Mouse (Mus musculus): ENCODE data around the gene Zyx. TPM values are rescaled to one million over a fixed set of nuclear protein-coding genes. Genes with fewer than 3 reads are reported as not detected.

Gene Zyx
- 105 and 140 TPM in 2 replicates for total RNA-seq (2021)
- long read RNA-seq, transcript Zyx-207 (10 exons, 2,605 nt) = major isoform, 8 of 53 reads
- long read RNA-seq, partial matches to known transcripts = 34 of 53 reads
- long read RNA-seq, other reads (novel, unspliced or antisense) = 9 of 53 reads

- peak; percentile 93 for DNase-seq
These were observed at the start of gene Zyx for GRCm38 (mm10) chr6:42349426-42350020. Gene Zyx, plus strand, starts transcription at chr6:42349630.

DNA sequence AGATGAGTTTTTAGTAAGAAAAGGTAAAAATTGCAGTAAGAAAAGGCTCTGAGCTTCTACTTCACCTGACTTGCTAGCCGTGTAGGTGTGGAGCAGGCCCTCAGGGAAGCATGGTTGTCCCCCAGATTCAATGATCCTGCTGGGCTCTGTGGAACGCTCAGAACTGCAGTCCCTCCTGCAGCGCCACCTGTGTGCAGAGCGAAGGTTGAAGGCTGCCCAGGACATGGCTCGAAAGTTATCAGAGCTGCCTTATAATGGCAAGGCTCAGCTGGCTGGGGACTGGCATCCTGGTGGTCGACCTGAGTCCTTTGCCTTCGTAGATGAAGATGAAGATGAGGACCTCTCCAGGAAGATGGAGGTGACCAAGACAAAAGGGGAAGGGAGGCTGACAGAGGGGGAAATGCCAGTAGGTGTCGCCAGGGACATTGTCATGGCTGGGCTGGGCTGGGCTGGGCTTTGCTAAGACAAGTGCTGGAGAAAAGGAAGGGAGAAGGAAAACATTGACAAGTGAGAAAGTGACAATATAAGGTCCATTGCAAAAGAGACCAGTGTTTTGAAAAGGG lies 39.5 kb upstream of the Zyx start:
- DNase-seq = no peak

DNA sequence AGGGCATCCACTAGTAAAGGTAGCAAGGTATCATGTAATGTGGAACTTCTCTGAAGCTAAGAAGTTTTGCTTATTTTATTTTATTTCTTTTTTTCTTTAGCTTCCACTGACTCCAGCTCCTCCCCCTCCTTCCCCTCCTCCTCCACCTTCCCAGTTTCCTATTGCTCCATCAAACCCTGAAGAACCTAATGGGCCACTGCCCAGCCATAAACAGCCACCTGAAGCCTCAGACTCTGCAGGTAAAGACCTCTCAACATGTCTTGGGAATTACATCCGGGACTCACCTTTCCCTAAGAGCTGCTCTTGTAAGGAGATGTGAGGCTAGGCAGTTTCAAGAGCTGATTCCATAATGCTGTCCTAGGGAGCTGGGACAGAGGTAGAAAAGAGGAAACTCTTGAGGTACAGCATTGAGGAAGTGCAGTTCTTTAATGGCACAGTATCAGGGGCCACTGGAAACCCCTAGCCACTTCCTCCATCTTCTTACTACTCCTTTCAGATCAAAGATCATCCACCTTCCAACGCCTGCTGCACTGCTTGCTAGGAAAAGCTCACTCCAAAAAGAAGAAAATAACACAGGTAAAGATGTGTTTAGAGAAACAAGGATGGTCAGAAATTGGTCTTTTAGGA lies 38.9 kb upstream of the Zyx start:
- DNase-seq = no peak

DNA sequence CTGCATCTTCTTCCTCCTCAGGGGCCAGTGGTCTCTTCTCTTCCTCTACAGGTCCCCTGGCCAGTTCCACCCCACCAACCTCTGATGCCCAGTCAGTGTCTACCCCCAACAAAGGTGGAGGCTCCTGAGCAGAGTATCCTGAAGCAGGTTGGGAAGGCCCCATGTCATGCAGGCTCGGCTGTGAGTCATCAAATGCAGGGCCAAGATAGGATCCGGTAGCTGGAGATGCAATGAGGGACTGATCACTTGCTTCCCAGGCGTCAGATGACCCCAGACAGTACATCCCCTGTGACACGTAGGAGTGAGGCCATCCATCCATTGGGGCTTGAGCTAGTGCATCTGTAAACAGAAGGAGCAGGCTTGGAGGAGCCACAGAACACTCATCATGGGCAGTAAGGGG lies 31.1 kb upstream of the Zyx start:
- DNase-seq = no peak

DNA sequence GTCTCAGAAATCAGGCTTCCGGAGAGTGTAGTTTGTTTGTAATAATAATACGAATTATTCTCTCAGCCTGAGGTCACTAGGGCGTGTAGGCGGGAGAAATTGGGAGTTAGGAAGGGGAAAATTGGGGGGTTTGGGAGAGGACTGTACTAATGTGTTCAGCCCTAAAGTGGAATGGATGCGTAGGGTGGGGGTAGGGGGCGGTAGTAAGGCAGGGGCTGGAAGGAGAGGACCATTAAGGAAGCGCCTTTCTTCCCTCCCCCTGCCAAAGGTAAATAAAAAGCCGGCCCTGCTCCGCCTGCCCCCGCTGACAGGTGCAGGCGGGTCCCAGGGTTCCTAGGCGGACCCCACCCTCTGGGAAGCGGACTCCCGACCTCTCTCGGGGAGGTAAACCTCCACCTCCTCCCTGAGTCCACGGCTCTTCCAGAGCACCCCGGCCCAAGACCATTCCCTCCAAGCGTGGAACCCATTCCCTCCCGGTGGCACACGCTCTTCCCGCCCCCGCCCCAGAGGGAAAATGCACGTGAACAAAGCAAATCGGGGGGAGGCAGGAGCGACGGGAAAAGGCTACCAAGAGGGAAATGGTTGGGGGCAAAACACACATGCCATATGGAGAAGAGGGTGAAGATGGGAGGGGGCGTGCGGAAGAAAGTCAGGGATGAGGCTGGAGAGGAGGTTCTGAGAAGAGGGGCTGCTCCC lies 25.9 kb upstream of the Zyx start:
- no peak for DNase-seq

GRCm38 (mm10) chr6:42324067-42324481 lies 25.4 kb upstream of the Zyx start:
- peak; percentile 13 for DNase-seq

- DNase-seq = peak; percentile 15
These were observed 24.8 kb upstream of the Zyx start, which contains the start of gene Fam131b for GRCm38 (mm10) chr6:42324482-42325267. Gene Fam131b, minus strand, starts transcription at chr6:42324643.

- DNase-seq = peak; percentile 69
These were observed 24.2 kb upstream of the Zyx start for GRCm38 (mm10) chr6:42325268-42325609.

- DNase-seq = no peak
These were observed 22.9 kb upstream of the Zyx start for GRCm38 (mm10) chr6:42326509-42326908.

DNA sequence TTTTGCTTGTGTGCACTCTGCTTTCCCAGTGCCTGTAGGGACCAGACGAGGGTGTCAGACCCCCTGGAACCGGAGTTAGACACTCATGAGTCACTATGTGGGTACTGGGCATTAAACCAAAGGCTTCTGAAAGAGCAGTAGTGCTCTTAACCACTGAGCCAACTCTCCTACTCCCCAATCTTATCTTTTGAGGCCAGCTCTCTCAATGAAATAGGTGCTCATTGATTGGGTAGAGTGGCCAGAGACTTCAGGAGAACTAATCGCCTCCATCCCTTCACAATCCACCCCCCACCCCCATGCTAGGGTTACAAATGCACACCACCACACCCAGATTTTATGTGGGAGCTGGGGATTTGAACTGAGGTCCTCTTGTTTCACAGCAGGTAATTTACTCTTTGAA lies 20.7 kb upstream of the Zyx start:
- no peak for DNase-seq

- no peak for DNase-seq
These were observed 19.2 kb upstream of the Zyx start for GRCm38 (mm10) chr6:42330216-42330615.

DNA sequence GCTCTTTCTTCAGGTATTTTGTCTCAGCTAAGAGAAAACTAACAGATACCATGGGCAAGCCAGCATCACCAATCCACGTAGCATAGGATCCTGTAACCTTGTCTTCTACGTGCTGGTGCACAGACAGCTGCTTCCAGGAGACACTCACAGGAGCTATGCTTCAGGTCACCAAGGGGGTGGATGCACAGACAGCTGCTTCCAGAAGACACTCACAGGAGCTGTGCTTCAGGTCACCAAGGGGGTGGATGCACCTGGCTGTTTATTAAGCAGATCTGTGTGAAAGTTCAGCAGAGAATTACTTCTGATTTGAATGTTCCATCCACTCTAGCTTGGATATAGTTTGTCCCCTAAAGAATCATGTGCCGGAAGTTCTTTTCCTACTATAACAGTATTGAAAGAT lies 18.5 kb upstream of the Zyx start:
- no peak for DNase-seq

GRCm38 (mm10) chr6:42339189-42339588 lies 10.2 kb upstream of the Zyx start:
- no peak for DNase-seq

DNA sequence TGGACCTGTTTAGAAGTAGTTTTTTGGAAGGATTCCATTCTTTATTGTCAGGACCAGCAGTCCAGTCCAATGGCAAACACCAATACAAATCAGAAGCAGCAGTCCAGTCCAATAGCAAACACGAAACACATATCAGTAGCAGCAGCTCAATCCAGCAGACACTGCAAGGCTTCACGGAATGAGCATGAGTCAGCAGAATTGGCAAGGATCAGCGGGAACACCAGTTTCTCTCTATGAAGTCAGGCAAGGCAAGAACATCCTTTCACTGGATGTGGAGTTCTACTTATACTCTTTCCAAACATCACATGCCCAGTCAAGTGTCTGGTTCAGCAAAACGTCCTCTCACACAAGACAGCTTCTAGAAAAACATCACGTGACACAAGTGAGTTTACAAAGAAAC lies 9.4 kb upstream of the Zyx start:
- no peak for DNase-seq

GRCm38 (mm10) chr6:42342171-42342570 lies 7.3 kb upstream of the Zyx start:
- DNase-seq = no peak

DNA sequence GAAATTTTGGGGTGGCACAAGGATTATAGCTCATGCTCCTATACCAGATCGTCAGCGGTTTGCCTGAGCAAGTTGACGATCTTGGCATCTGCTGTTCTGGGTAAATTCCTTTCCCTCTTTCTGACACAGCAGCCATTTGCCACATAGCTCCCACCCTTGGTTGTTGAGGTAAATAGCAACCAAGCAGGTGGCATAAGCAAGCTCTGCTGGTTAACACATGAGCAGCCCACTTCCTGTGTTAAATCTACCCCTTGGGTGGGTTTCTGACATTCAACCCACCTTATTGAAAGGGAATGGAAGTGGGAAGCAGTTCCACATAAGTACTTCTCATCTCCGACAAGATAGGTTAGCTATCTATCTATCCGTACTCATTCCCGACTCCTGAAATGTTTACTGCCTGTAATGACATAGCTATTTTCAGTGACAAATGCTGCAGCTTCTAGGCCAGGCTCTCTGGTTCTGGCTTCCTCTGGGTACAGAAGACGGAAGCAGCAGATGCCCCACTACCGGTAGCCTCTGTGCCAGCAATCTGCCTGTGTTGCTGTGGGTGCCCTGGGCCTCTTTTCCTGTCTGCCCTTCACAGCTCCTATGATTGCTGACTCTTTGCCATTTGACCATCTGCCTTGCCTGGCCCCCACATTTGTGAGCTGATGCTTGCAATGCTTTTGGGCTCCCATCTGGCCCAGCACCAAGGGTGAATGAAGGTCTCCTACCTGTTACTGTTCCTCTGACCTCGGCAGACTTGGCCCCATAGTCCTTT lies 5.9 kb upstream of the Zyx start:
- no peak for DNase-seq

- DNase-seq = no peak
These were observed 5.2 kb upstream of the Zyx start for GRCm38 (mm10) chr6:42344255-42344654.

- no peak for DNase-seq
These were observed 987 bp upstream of the Zyx start for GRCm38 (mm10) chr6:42348281-42349005.

DNA sequence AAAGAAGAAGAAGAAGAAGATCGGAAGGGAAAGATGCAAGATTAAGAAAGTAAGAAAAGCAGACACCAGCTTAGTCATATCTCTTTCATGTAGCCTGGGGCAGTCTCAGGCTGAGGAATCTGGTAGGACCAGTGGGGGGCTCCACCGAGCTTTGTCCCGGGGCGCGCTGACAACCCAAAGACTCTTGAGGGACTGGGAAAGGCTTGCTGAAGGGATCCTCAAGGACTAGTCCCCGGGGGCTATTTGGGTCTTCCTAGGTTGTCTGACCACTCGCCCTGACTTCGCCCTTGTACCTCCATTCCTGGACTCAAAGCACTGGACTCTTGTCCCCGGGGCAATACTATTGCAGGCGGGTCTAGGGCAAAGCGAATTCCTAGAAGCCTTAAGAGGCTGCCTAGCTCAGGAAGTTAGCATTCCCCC lies 414 bp upstream of the Zyx start:
- peak; percentile 83 for DNase-seq

- DNase-seq = peak; percentile 88
These were observed 864 bp downstream of the Zyx start for GRCm38 (mm10) chr6:42350021-42350967.

Measured in adrenal gland, postnatal 25 days (tissue).